Mouse (Mus musculus): ENCODE measurements around the gene Clcn3. TPM values are rescaled to one million over a fixed set of nuclear protein-coding genes. Genes with fewer than 3 reads are reported as not detected.
"Not testable (repeated sequence)": the region's sequence is repeated elsewhere in the genome, so short reads cannot be mapped to it uniquely, and the experiment has no call there.

The Clcn3 gene
- total RNA-seq (2021), result 10 to 100 TPM; 34.9 to 35.2 TPM
- long read RNA-seq, experiment 1, full-length matches to known transcripts, result 33 of 57 reads
- long read RNA-seq, experiment 1, partial matches to known transcripts, result 2 of 57 reads
- long read RNA-seq, experiment 1, other reads (novel, unspliced or antisense), result 22 of 57 reads
- long read RNA-seq, experiment 2, full-length matches to known transcripts, result 24 of 39 reads
- long read RNA-seq, experiment 2, partial matches to known transcripts, result 5 of 39 reads
- long read RNA-seq, experiment 2, other reads (novel, unspliced or antisense), result 10 of 39 reads

DNA sequence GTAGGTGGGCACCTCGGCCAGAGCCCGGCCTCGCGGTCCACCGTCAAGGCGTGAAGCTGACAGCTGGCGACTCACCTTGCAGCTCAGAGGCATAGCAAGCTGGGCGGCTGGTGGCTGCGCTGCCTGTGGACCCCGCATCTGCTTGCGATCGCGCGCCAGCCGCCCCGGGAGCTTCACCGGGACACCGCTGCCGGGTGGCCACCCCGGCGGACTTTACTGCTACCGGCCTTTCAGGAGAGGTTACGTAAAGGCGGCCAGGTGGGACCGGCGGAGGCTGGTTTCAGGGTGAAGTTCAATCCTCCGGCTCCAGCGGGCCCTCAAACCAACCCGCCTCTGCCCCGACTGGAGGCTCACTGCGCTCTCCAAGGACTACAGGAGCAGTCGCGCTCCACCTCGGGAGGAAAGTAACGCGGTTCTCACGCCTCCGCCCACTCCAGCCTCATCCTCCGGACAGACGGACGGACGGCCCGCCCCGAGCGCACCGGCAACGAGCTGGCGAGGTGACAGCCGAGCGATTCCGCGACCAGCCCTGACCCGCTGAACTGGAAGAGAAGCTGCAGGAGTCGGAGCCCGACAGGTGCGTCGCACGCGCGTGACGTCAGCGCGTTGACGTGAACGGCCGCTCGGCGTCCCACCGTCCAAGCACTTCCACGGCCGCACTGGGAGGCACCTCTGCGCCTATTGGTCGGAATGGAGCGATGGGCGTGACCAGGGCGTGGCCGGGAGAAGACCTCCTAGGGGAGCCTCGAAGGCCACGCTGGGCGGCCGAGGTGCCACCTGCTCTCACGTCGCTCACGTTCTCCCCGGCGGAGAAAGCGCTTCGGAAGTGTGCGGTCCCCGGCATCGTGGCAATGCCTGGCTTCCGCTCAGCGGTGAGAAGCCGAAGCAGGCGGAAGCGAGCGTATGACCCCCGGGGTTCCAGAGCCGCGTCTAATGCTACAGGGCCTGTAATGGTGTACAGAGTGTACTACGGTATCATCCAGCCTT is at the start of gene Clcn3:
TSS of gene Clcn3 (minus strand) at position 600 of the 987 bp plus-strand sequence.
- DNase-seq (ENCODE audit: low spot score), result peak; percentile 97

DNA sequence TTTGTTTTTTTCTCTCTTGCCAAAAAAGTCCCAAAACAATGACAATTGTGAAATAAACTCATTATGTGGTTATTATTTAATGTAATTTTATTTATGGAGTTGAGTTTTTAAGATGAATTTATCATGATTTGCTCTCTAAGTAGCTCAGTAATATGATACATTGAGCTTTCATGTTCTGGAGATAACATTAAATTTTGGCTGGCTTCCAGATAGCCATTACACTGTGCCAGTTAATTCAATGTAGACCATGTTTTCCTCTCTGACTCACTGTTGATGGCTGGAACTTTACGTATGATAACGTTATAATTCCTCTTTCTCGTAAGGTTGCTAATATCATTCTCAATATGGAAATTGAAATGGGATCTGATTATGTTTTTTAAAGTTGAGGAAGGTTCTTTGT is 13.4 kb upstream of the Clcn3 start:
- no peak for DNase-seq (ENCODE audit: low spot score)

DNA sequence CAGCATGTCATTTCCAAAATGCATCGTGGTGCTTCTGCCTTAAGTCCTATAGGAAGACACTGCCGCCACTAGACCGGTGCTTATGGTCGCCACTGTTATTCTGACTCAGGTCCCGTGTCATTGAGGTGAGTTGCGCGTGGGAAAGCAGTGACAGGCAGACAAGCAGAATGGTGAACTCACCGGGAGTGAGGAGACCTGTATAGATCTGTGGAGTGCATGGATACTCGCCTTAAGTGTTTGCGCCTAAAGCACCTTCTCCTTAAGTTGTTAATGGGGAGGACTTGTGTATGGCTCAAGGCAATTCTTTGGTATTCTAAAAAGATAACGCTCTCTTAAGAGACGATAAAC is 10.5 kb upstream of the Clcn3 start:
- no peak for DNase-seq (ENCODE audit: low spot score)

DNA sequence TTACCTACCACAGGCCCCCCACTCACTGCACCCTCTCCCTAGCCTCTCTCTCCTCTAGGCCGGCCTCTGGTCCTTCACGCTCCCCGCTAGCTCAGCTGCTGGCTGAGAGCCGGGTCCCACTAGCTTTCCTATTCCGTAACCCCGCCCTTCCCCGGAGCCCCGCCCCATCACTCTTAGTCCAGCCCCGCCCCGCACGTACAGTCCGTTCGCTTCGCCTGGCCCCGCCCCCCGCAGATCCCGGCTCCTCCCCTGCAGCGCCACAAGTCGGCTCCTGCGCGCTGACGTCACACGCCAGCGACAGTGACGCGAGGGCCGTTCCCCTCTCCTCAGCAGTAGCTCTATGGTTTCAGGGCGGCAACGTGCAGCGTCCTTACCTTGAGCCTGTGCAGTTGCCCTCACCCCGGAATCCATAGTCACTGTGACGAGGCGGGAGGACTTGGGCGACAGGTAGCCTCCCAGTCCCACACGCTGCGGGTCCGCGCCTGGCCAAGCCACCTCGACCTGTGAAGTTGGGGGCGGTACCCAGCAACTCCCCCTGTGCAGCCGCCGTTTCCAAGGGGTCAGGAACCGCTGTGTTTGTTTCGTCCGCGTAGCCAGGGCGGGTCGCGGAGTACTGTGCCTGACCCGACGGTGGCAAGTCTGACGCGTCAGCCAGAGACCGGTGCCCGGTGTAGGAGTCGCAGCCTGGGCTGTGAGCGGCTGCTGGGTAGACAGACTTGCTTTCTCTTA is 10.0 kb upstream of the Clcn3 start, which contains the start of gene Nek1:
TSS of gene Nek1 (plus strand) at position 286 of the 729 bp plus-strand sequence.
- peak; percentile 95 for DNase-seq (ENCODE audit: low spot score)

DNA sequence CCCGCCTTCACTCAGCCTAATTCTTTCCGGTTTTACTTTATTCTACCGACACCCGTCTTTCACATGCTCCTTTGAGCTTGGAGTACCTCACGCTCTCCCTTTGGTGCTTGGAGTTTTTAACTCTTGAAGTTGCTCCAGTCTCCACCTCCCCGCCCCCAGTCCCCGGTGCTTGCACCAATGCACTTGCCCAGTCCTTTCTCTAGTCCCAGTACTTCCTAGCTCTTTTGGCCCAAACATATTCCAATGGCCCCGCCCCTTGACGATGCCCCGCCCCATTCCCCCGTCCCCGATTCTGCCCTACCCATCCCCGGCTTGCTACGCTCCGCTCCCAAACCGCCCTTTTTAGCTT is 9.4 kb upstream of the Clcn3 start:
- peak; percentile 80 for DNase-seq (ENCODE audit: low spot score)

DNA sequence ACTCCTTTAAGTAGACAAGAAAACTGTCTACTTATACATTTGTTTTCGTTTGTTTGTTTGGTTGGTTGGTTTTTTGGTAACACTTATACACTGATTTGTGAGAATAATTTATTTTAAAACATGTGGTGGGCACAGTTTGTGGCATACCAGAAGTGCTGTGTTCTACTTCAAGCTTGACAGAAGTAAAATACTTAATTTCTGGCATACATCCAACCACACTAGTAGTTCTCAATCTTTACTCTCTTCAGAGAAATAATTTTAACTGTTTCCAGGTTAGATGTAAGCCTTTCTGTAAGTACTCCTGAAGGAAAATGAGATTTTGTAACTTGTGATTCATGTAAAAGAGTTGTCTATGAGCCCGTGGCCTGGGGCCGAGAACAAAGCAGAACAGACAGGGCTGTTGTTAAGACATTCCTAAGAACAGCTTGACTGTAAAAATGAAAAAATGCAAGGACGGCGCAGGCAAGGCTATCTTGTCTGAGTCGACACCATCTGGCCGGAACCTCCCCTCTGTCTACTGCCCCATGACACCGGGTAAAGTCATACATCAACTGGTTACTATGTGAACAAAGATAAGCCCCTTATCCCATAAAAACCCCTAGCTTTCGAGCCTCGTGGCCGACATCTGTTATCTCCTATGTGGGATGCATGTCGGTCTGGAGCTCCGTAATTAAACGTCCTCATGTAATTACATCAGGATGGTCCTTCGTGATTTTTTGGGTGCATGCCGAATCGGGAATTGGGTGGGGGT is 1.3 kb upstream of the Clcn3 start:
- DNase-seq (ENCODE audit: low spot score), result not testable (repeated sequence)

GRCm38 (mm10) chr8:60983688-60984079 is 584 bp upstream of the Clcn3 start:
- peak; percentile 62 for DNase-seq (ENCODE audit: low spot score)

DNA sequence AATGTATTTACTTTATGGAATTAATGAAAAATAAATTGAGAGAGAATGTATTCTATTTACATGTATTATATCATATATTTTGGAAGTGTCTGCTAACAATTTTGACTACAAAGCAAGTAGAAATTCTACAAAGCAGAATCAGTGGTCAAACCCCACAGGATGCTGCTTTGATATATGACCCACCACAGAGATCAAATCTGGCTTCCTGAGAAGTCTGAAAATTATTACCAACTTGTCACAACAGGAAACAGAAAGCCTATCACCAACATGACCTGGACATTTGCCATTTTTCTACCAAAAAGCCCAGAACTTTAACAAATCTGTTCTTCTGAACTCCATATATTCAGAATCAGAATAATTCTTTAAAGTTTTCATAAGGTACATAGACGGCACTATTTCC is 1.7 kb downstream of the Clcn3 start:
- DNase-seq (ENCODE audit: low spot score), result no peak

DNA sequence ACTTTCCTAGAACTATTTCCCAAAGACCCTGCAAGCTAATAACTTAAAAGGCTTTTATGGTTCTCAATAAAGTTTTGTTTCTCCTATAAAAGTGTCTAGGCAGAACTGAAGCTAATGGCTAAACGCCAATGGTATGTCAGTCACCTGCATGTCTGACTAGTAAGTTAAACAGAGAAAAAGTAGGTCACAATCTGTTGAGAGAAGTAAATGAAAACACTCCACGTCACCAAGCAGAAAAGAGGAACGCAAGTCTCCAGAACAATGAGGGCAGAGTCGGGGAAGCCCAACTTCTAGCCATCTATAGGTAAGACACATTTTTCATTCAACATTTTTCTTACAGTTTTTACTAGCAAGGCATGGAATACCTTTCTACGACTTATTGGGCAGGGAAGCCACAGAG is 4.6 kb downstream of the Clcn3 start:
- no peak for DNase-seq (ENCODE audit: low spot score)

- no peak for DNase-seq (ENCODE audit: low spot score)
Measured at GRCm38 (mm10) chr8:60976818-60977217, 6.3 kb downstream of the Clcn3 start.

GRCm38 (mm10) chr8:60974837-60975236 is 8.3 kb downstream of the Clcn3 start:
- no peak for DNase-seq (ENCODE audit: low spot score)

DNA sequence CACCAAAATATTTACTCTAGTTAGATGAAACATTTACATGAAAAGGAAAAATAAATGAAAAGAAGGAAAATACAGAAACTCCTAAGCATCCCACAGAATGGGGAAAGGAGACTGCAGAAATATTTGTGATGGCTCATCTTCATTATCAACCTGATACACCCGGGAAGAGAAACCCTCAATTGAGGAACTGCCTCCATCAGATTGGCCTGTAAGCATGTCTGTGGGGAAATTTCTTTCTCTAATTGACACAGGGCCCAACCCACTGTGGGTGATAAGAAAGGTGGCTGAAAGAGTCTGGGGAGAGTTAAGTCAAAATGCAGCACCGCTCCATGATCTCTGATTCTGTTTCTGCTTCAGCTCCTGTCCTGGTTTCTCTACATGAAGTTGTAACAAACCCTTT is 9.7 kb downstream of the Clcn3 start:
- DNase-seq (ENCODE audit: low spot score), result no peak

DNA sequence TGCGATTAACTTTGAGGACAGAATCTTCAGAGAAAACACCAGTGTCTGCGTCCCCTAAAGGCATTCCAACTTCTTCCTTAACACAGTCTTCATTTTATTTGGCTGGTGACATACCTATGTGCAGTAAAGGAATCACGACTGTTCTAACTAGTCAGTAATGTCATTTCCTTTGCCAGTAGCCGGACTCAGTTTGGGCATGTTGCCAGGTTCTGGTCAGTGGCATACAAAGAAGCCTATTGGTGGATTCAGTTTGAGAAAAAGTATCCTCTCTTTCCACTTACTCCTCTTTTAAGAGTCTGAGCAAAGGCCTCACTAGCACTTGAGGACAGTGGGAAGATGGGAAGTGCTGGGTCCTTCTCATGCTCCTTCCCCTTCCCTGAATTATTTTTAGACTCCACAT is 11.3 kb downstream of the Clcn3 start:
- DNase-seq (ENCODE audit: low spot score), result no peak

DNA sequence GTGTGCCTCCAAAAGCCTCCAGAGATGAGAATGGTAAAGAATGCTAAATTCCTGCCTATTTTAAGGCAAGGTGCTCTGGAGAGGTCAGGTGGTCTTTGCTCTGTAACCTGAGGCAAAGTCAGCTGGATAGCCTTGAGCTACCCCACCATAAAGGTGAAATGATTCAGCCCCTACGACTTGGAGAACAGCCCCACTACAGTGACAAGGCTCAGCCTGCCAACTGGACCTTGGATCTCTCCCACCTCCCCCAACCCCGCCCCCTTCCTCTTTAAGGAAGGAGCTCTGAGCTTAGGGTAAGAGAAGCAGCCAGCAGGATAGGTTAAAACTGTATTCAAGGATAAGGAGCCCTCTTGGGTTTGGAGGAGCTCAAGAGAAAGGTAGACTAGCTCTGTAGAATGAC is 14.0 kb downstream of the Clcn3 start:
- no peak for DNase-seq (ENCODE audit: low spot score)

DNA sequence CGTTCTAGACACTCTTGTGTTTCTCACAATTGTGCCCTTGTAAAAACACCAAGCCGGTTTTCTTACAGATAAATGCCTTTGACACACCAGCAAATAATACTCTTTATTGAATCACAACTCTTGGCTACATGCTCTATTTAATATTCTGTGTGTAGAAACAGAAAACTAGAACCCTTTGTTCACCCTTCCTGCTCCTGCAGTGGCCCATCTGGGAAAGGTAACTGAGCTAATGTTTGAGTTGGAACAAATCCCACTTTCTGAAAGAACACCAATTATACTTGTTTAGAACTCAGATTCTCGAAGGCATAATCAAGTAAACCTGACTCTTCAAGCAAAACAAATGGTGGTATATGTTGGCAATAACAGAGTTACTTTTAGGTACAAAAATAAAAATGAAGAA is 17.4 kb downstream of the Clcn3 start:
- no peak for DNase-seq (ENCODE audit: low spot score)

DNA sequence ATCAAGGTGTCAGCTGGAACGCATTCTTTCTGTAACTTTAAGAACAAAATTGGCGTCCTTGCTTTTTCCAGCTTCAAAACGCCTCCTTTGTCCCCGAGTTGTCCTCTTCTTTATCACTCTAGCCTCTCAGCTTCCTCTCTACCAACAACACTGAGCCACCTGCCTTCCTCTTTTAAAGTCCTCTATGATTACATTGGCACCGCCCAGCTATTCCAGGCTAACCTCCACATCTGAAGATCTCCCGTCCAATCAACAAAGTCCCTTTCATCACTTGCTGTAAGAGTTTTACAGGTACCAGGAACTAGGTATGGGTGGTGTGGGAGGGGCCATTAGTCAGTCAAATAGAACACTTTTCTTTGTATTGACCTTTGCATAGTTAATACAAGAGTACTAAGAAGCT is 17.8 kb downstream of the Clcn3 start:
- no peak for DNase-seq (ENCODE audit: low spot score)

GRCm38 (mm10) chr8:60964518-60964917 is 18.6 kb downstream of the Clcn3 start:
- DNase-seq (ENCODE audit: low spot score), result no peak

DNA sequence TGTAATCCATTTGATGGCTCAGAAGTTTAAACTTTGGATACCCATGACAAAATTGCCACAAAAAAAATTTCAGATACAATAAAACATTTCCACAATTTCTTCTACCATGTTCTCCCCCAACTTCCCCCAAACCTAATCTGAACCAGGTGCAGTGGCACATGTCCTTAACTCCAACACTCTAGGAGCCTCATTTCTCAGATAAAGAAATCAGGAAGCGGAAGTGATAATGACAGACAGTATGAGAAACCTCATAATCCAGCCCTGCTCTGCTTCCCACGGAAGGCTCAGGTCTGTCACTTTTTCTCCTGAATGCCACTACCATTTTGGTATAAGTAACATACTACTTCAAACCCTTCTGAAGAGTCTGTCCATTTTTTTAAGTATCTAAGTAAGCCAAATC is 19.2 kb downstream of the Clcn3 start:
- DNase-seq (ENCODE audit: low spot score), result no peak

DNA sequence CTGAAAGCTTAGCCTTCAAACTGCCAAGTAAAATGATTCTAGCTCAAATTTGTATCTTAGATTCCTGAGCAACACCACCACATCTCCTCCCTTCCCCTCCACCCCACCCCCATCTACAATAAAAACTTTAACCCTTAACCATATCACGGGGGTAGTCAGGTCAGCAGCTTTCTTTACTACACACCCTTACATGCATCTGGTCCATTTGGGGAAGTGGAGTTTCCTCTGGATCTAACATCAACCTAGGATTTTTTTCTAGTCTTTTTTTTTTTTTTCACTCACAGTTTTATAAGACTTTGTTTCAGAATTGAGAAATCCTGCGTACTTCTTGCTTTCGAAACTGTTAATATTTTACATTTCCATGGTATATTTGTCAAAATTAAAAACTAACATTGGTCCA is 20.3 kb downstream of the Clcn3 start:
- DNase-seq (ENCODE audit: low spot score), result no peak

DNA sequence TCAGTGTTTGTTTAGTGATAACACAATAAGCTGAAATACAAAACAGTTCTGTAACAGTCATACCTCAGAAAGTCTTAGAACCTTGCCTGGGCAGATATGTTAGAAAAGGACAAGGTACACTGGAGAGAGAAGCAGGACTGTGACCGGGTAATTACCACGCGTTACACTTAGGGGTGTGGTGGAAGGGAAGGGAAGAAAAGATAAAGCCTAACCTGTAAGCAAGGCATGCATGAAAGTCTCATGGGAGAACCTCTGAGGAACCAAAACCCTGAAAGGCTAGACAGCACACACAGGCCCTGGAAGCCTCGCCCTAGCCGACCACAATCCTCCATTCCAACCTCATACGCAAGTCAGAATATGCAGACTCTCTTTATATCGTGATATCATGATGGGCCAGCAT is 26.3 kb downstream of the Clcn3 start:
- DNase-seq (ENCODE audit: low spot score), result no peak

- DNase-seq (ENCODE audit: low spot score), result peak; percentile 67
Measured at GRCm38 (mm10) chr8:60954281-60955014, 28.7 kb downstream of the Clcn3 start.

Measured in gastrocnemius, adult 18-20 months (tissue).